Mouse (Mus musculus) gastrocnemius, postnatal 10 days (tissue): ENCODE results near the gene Atp6v1g1. TPM values are rescaled to one million over a fixed set of nuclear protein-coding genes. Genes with fewer than 3 reads are reported as not detected.

ENCODE experiments used
- DNase-seq: peaks from one replicate; pipeline ENCODE4 v3.0.0; 2021; ENCODE audit warnings: mixed read lengths
- long read RNA-seq, 2 experiments: library from polyadenylated mRNA; stranded (forward); transcript quantifications; one replicate each; pipeline ENCODE4 v2.0.0; 2021
- total RNA-seq, 2 experiments: library from RNA; stranded (reverse); gene quantifications; 2 replicates each; pipeline ENCODE4 v1.2.3; 2021

Atp6v1g1 gene
- total RNA-seq = 100 to 1,000 TPM; 279 to 306 TPM
- long read RNA-seq, experiment 1, transcript Atp6v1g1-201 (3 exons, 1,135 nt) = major isoform, 283 of 290 reads
- long read RNA-seq, experiment 1, partial matches to known transcripts = 4 of 290 reads
- long read RNA-seq, experiment 1, other reads (novel, unspliced or antisense) = 3 of 290 reads
- long read RNA-seq, experiment 2, transcript Atp6v1g1-201 (3 exons, 1,135 nt) = major isoform, 311 of 321 reads
- long read RNA-seq, experiment 2, partial matches to known transcripts = 2 of 321 reads
- long read RNA-seq, experiment 2, other reads (novel, unspliced or antisense) = 8 of 321 reads

- DNase-seq = peak; percentile 95
Measured at GRCm38 (mm10) chr4:63544494-63545230, at the start of gene Atp6v1g1. Gene Atp6v1g1 (plus strand): TSS chr4:63544772.

- DNase-seq = peak; percentile 58
Measured at GRCm38 (mm10) chr4:63494967-63495914, 49.3 kb upstream of the Atp6v1g1 start.

DNA sequence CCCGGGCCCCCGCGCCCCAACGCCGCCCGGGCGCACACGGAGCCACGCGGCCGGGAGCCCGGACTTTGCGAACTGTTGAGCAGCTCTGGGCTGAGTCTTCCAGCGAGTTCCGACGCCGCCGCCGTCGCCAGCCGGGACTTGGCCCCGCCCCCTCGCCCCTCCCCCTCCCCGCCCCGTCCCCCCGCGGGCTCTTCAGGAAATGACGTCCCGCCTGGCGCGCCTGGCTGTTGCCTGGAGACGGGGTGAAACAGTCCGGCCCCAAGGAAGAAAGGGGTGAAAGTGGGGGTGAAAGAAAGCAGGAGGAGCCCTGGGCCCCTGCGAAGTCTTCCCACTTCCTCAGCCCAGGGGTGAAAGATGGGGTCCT lies 48.7 kb upstream of the Atp6v1g1 start, which contains the start of gene Whrn:
Gene Whrn, minus strand, starts transcription at position 77 of the 364 bp plus-strand sequence.
- peak; percentile 79 for DNase-seq

- no peak for DNase-seq
Measured at GRCm38 (mm10) chr4:63496312-63496711, 48.3 kb upstream of the Atp6v1g1 start.

- no peak for DNase-seq
Measured at GRCm38 (mm10) chr4:63498346-63498745, 46.2 kb upstream of the Atp6v1g1 start.

DNA sequence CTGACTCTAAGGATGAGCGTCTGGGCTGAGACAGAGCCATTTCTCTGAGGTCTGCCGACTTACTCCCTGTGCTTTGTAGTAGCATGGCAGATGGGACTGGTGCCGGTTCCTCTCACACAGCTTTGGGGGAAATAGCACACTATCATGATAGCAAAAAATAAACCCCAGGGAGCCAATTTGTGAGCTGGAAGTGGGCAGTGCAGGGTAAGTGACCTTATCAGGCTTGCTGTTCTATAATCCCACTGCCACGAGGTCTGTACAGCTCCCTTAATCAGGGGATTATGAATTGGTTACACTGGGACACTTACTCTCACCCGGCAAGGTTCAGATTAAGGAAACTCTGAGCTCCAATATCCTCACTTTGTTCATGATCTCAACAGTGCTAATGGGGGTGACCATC lies 43.5 kb upstream of the Atp6v1g1 start:
- DNase-seq = no peak

- no peak for DNase-seq
Measured at GRCm38 (mm10) chr4:63503949-63504348, 40.6 kb upstream of the Atp6v1g1 start.

DNA sequence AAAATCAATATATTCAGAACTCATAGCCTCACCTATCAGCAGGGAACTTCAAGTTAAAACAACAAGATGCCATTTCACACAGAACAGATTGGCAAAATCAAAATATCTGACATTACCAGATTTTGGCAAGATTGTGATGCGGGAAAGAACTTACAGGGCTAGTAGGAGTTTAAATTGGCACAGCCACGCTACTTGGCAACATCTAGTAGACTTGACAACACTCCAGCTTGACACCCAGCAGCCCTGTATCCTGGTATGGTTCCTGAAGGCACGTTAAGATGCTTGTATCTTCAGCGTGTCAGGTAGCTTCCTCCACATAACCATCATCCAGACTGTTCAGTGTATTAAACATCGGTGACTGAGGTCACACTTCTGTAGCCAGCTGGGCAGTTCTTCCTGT lies 37.1 kb upstream of the Atp6v1g1 start:
- DNase-seq = no peak

- DNase-seq = peak; percentile 87
Measured at GRCm38 (mm10) chr4:63508232-63508631, 36.3 kb upstream of the Atp6v1g1 start.

- DNase-seq = no peak
Measured at GRCm38 (mm10) chr4:63512921-63513320, 31.7 kb upstream of the Atp6v1g1 start.

GRCm38 (mm10) chr4:63514454-63514984 lies 30.1 kb upstream of the Atp6v1g1 start:
- no peak for DNase-seq

DNA sequence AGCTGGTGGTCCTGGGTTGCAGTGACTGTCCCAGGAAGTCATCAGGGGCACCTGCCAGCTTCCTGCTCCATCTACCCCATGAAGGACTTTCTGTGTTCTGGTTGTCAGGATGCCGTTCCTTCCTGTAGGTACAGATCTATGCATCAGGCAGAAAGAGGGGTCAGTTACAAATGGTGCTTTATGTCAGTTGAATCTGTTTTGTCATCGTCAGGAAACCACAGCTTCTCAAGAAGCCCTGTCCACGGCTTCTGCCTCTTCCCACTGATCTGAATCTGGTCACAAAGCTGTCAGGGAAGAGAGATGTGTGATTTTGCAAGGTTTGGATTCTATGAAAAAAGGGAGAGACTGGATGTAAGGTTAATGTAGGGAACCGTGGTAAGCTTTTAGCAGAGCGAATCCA lies 29.6 kb upstream of the Atp6v1g1 start:
- no peak for DNase-seq

- no peak for DNase-seq
Measured at GRCm38 (mm10) chr4:63521813-63522419, 22.7 kb upstream of the Atp6v1g1 start.

- DNase-seq = no peak
Measured at GRCm38 (mm10) chr4:63525514-63525913, 19.1 kb upstream of the Atp6v1g1 start.

- DNase-seq = no peak
Measured at GRCm38 (mm10) chr4:63528946-63529345, 15.6 kb upstream of the Atp6v1g1 start.

DNA sequence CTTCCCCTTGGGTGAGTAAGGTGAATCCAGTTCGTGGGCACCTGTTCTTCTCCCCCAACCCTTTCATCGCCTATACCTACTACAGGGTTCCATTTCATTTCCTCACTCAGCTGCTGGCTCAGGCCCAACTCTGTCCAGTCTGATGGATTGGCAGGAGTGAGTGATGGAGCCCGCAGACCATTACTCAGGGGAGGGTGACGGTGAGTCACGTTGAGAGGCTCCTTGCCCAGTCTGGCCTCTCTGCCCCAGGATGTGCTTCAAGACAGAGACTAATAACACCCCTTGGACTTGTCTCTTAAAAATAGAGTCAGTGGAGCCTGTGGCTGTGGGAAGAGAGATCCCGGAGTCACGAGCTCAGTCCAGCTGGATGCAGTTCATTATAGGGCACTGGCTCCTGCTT lies 14.2 kb upstream of the Atp6v1g1 start:
- peak; percentile 11 for DNase-seq

- DNase-seq = no peak
Measured at GRCm38 (mm10) chr4:63537602-63538001, 7.0 kb upstream of the Atp6v1g1 start.

GRCm38 (mm10) chr4:63542209-63542608 lies 2.4 kb upstream of the Atp6v1g1 start:
- peak; percentile 33 for DNase-seq

DNA sequence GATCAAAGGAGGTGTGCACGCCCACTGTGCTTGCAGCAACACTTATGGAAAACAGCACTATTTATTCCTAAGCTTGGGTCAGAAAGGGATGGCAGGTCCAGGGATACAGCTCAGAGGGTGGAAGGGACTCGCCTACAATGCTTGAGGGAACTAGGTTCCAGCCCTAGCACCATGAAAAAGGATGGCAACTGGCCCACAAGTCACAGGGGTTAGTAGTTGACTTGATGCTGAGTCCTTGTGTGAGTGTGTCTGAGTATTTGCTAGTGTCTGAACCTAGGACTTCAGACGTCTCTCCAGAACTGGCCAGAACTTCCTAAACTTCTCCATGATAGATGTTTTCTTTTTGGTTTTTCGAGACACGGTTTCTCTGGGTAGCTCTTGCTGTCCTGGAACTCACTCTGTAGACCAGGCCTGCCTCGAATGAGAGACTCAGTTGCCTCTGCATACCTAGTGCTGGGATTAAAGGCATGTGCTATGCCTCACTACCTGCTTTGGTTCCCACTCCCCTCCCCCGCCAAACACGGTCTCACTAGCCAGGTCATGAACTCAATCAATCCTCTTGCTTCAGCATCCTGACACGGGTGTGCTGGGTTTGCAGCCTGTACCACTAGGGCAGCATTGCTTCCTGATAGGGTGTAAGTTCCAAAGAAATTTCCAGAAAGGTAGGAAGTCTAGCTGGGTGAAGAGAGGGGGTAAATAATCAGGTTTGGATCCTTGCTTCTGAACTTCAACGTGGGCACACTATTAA lies 652 bp upstream of the Atp6v1g1 start:
- DNase-seq = peak; percentile 14

DNA sequence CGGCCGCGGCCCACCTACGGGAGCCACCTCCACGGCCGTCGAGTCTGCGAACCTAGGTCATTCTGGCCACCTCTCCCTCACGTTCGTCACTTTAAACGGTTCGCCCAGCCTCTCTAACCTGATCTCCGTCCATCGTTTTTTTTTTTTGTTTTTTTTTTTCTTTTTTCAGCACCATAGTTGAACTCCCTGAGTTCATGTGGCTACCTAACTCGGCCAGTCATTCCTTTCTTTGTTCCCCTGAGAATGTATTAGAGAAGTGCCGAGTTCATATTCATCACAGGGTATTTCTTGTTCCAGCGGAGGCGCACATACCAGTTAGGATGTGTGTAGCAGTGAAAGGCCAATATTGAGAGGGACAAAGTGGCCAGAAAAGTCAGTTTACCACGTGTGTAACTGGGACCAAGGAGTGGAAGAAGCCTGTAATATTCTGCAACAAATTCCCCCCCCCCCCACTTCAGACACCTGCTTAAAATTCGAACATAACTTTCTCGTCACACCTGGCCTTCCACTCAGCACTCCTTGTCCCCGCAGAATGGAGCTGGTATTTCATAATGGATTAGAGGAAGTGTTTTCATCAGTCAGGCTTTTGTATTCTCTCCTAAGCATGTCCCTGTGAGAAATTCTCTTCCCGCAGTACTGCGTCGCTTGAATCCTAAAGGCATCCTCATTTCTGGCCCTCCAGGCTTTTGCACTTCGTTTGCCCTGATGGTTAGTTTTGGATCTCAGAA lies 823 bp downstream of the Atp6v1g1 start:
- DNase-seq = no peak
